Mouse (Mus musculus): ENCODE data around the gene 2310030G06Rik. TPM values are rescaled to one million over a fixed set of nuclear protein-coding genes. Genes with fewer than 3 reads are reported as not detected.
A peak's percentile ranks its signal among the peaks of the same experiment; 100 is the strongest.

Gene 2310030G06Rik
- total and polyA plus RNA-seq, 3 experiments: not detected

GRCm38 (mm10) chr9:50774026-50774462, 27.7 kb upstream of the 2310030G06Rik start (continued):
- TF ChIP-seq MAX (IDR thresholded peaks at IDR 0.05; ENCODE audit: low read length): peak; percentile 78
- TF ChIP-seq TCF12 (IDR thresholded peaks at IDR 0.05; ENCODE audit: low read depth, low read length): peak; percentile 84
- TF ChIP-seq ETS1 (IDR thresholded peaks at IDR 0.05; ENCODE audit: low read depth, low read length): peak; percentile 83
- no peak for TF ChIP-seq ZKSCAN1 (IDR thresholded peaks at IDR 0.05; ENCODE audit: low read depth, low read length)
- TF ChIP-seq KAT2A (conservative IDR thresholded peaks at IDR 0.05; ENCODE audit: low read depth, low read length): no peak
- no peak for TF ChIP-seq ZC3H11A (IDR thresholded peaks at IDR 0.05; ENCODE audit: low read depth, low read length)
- TF ChIP-seq JUND (IDR thresholded peaks at IDR 0.05; ENCODE audit: low read depth, low read length): no peak
- no peak for TF ChIP-seq USF2 (IDR thresholded peaks at IDR 0.05; ENCODE audit: borderline replicate concordance in 1 of 2, insufficient read depth in 1 of 2, low read depth in 1 of 2, low read length in 2 of 2)
- TF ChIP-seq POLR2A (IDR thresholded peaks at IDR 0.05; ENCODE audit: control insufficient read depth in 1 of 2, insufficient read depth in 1 of 2, low read depth in 1 of 2, low read length in 2 of 2, poor library complexity in 1 of 2): 0 out of 4 replicates have a peak, but pooled peaks of 1 of the 2 experiments have one; percentile 32
- TF ChIP-seq MYB (IDR thresholded peaks at IDR 0.05; ENCODE audit: low read depth, low read length): no peak
- no peak for TF ChIP-seq NRF1 (IDR thresholded peaks at IDR 0.05; ENCODE audit: insufficient read depth, low read depth, low read length, poor library complexity, severe bottlenecking)
- no peak for TF ChIP-seq ZMIZ1 (IDR thresholded peaks at IDR 0.05; ENCODE audit: low read depth, low read length)
- TF ChIP-seq CTCF (IDR thresholded peaks at IDR 0.05 in 2 of 3, conservative IDR thresholded peaks at IDR 0.05 in 1 of 3; ENCODE audit: control insufficient read depth in 1 of 3, insufficient read depth in 1 of 3, low read depth in 2 of 3, low read length in 3 of 3, poor library complexity in 1 of 3, severe bottlenecking in 1 of 3): no peak
- no peak for TF ChIP-seq MAZ (IDR thresholded peaks at IDR 0.05; ENCODE audit: low read depth, low read length)
- no peak for TF ChIP-seq RCOR1 (IDR thresholded peaks at IDR 0.05; ENCODE audit: low read depth, low read length)
- TF ChIP-seq EP300 (IDR thresholded peaks at IDR 0.05; ENCODE audit: low read depth in 1 of 2, low read length in 2 of 2): peak; percentile 77 to 92
- no peak for TF ChIP-seq RAD21 (IDR thresholded peaks at IDR 0.05; ENCODE audit: low read depth, low read length)
- TF ChIP-seq ZNF384 (IDR thresholded peaks at IDR 0.05; ENCODE audit: low read depth, low read length): no peak; the same call in 1 of the 2 replicates

- DNase-seq (ENCODE audit: low read depth, low spot score): no peak
- H3K4me1 ChIP-seq (ENCODE audit: control insufficient read depth in 1 of 2, insufficient read depth in 2 of 2, low read length in 2 of 2): peaks cover 0 to 9% of the 10 kb centered on the region in 2 experiments; a peak in 3 of 4 replicates
- no peak overlapping the region for H3K4me3 ChIP-seq (ENCODE audit: control insufficient read depth in 1 of 2, insufficient read depth in 1 of 2, low read depth in 2 of 2, low read length in 2 of 2)
- no peak overlapping the region for H3K27ac ChIP-seq (ENCODE audit: control insufficient read depth, low read depth, low read length)
- no peaks in the 10 kb centered on the region for H3K27me3 ChIP-seq (ENCODE audit: control insufficient read depth in 1 of 2, insufficient read depth in 2 of 2, low read length in 2 of 2)
- H3K9ac ChIP-seq (ENCODE audit: control insufficient read depth, low read depth, low read length, poor library complexity, severe bottlenecking): no peak overlapping the region
- H3K79me2 ChIP-seq (ENCODE audit: control insufficient read depth, insufficient read depth, low read length, poor library complexity): peaks cover 8% of the 10 kb centered on the region; the same call in 1 of the 2 replicates
- peaks cover 0 to 18% of the 10 kb centered on the region in 2 experiments; a peak in 2 of 4 replicates for H3K36me3 ChIP-seq (ENCODE audit: control insufficient read depth in 1 of 2, insufficient read depth in 2 of 2, low read length in 2 of 2)
- TF ChIP-seq TAL1 (IDR thresholded peaks at IDR 0.05; ENCODE audit: low read length): no peak
- no peaks in the 10 kb centered on the region for H3K9me3 ChIP-seq (replicated peaks; ENCODE audit: insufficient read depth, low read length)
Observed at GRCm38 (mm10) chr9:50770011-50770410, 23.7 kb upstream of the 2310030G06Rik start.

All from MEL (cell line).